Mouse (Mus musculus): ENCODE measurements around the gene Calm3.
"Not testable (repeated sequence)": the region's sequence is repeated elsewhere in the genome, so short reads cannot be mapped to it uniquely, and the experiment has no call there.

GRCm38 (mm10) chr7:16953776-16954175 is 29.9 kb upstream of the Calm3 start:
- not testable (repeated sequence) for TF ChIP-seq EP300 (IDR thresholded peaks at IDR 0.05; ENCODE audit: low read length); MAX (IDR thresholded peaks at IDR 0.05; ENCODE audit: low read length); USF1 (IDR thresholded peaks at IDR 0.05; ENCODE audit: low read depth, low read length); ZNF384 (IDR thresholded peaks at IDR 0.05; ENCODE audit: low read depth, low read length); CTCF (conservative IDR thresholded peaks at IDR 0.05 in 1 of 2, IDR thresholded peaks at IDR 0.05 in 1 of 2; ENCODE audit: low read depth in 2 of 2, low read length in 2 of 2); RAD21 (IDR thresholded peaks at IDR 0.05; ENCODE audit: low read depth, low read length); NELFE (IDR thresholded peaks at IDR 0.05; ENCODE audit: low read depth, low read length); UBTF (IDR thresholded peaks at IDR 0.05; ENCODE audit: low read depth, low read length); KAT2A (IDR thresholded peaks at IDR 0.05; ENCODE audit: insufficient replicate concordance, low read length); PAX5 (IDR thresholded peaks at IDR 0.05; ENCODE audit: low read length); ZC3H11A (IDR thresholded peaks at IDR 0.05; ENCODE audit: low read depth, low read length); SIN3A (IDR thresholded peaks at IDR 0.05; ENCODE audit: low read length); E2F4 (IDR thresholded peaks at IDR 0.05; ENCODE audit: insufficient replicate concordance, low read depth, low read length); GABPA (IDR thresholded peaks at IDR 0.05; ENCODE audit: insufficient replicate concordance, low read depth, low read length)

All from CH12.LX (cell line).